Mouse (Mus musculus): Measurements from ENCODE around the gene Amigo2. TPM values are rescaled to one million over a fixed set of nuclear protein-coding genes. Genes with fewer than 3 reads are reported as not detected.

The Amigo2 gene
- total and polyA plus RNA-seq, 3 experiments, result 0.16 TPM; not detected in 2

- Histone ChIP-seq H3K9me3 (replicated peaks) (peaks cover 70% of the 10 kb centered on the region), H3K27me3 (ENCODE audit: insufficient read depth, low read length) (no peaks in the 10 kb centered on the region; the same call in 1 of the 2 replicates), H3K4me1 (ENCODE audit: insufficient read depth, low read depth, low read length) (no peaks in the 10 kb centered on the region), H3K4me3 (ENCODE audit: low read depth, low read length) (no peak overlapping the region), H3K36me3 (replicated peaks) (no peaks in the 10 kb centered on the region)
- ATAC-seq (ENCODE audit: extremely low read depth, insufficient number of reproducible peaks, low FRiP score, poor library complexity, severe bottlenecking) (no peak), DNase-seq (ENCODE audit: low spot score) (no peak)
- TF ChIP-seq CTCF (IDR thresholded peaks at IDR 0.05; ENCODE audit: low read depth, low read length) (no peak), TAL1 (conservative IDR thresholded peaks at IDR 0.05; ENCODE audit: low read depth, low read length) (no peak), GATA2 (IDR thresholded peaks at IDR 0.05; ENCODE audit: borderline replicate concordance, low read depth, low read length) (no peak), POLR2AphosphoS5 (IDR thresholded peaks at IDR 0.05; ENCODE audit: insufficient replicate concordance, low read depth, low read length) (no peak), GATA1 (IDR thresholded peaks at IDR 0.05; ENCODE audit: borderline replicate concordance, low read length) (no peak)
Observed at GRCm38 (mm10) chr15:97280776-97281175, 33.7 kb upstream of the Amigo2 start.

- no peaks in the 10 kb centered on the region for H3K4me1 ChIP-seq (ENCODE audit: insufficient read depth, low read depth, low read length)
- peaks cover 68% of the 10 kb centered on the region for H3K9me3 ChIP-seq (replicated peaks)
- DNase-seq (ENCODE audit: low spot score) (no peak), ATAC-seq (ENCODE audit: extremely low read depth, insufficient number of reproducible peaks, low FRiP score, poor library complexity, severe bottlenecking) (no peak)
- H3K4me3 ChIP-seq (ENCODE audit: low read depth, low read length), result no peak overlapping the region
- TF ChIP-seq CTCF (IDR thresholded peaks at IDR 0.05; ENCODE audit: low read depth, low read length) (no peak), TAL1 (conservative IDR thresholded peaks at IDR 0.05; ENCODE audit: low read depth, low read length) (no peak), POLR2AphosphoS5 (IDR thresholded peaks at IDR 0.05; ENCODE audit: insufficient replicate concordance, low read depth, low read length) (no peak), GATA2 (IDR thresholded peaks at IDR 0.05; ENCODE audit: borderline replicate concordance, low read depth, low read length) (no peak), GATA1 (IDR thresholded peaks at IDR 0.05; ENCODE audit: borderline replicate concordance, low read length) (no peak)
- H3K27me3 ChIP-seq (ENCODE audit: insufficient read depth, low read length), result no peaks in the 10 kb centered on the region; the same call in 1 of the 2 replicates
- H3K36me3 ChIP-seq (replicated peaks), result no peaks in the 10 kb centered on the region
Observed at GRCm38 (mm10) chr15:97280131-97280530, 33.0 kb upstream of the Amigo2 start.

GRCm38 (mm10) chr15:97278340-97278948, 31.4 kb upstream of the Amigo2 start:
- DNase-seq (ENCODE audit: low spot score) (no peak), ATAC-seq (ENCODE audit: extremely low read depth, insufficient number of reproducible peaks, low FRiP score, poor library complexity, severe bottlenecking) (no peak)
- Histone ChIP-seq H3K4me1 (ENCODE audit: insufficient read depth, low read depth, low read length) (no peaks in the 10 kb centered on the region), H3K9me3 (replicated peaks) (peaks cover 71% of the 10 kb centered on the region), H3K36me3 (replicated peaks) (no peaks in the 10 kb centered on the region), H3K4me3 (ENCODE audit: low read depth, low read length) (no peak overlapping the region), H3K27me3 (ENCODE audit: insufficient read depth, low read length) (no peaks in the 10 kb centered on the region; the same call in 1 of the 2 replicates)
- TF ChIP-seq TAL1 (conservative IDR thresholded peaks at IDR 0.05; ENCODE audit: low read depth, low read length), result no peak
- TF ChIP-seq POLR2AphosphoS5 (IDR thresholded peaks at IDR 0.05; ENCODE audit: insufficient replicate concordance, low read depth, low read length), result no peak
- TF ChIP-seq CTCF (IDR thresholded peaks at IDR 0.05; ENCODE audit: low read depth, low read length), result no peak
- TF ChIP-seq GATA2 (IDR thresholded peaks at IDR 0.05; ENCODE audit: borderline replicate concordance, low read depth, low read length), result no peak
- no peak for TF ChIP-seq GATA1 (IDR thresholded peaks at IDR 0.05; ENCODE audit: borderline replicate concordance, low read length)

GRCm38 (mm10) chr15:97277328-97277727, 30.2 kb upstream of the Amigo2 start:
- H3K4me3 ChIP-seq (ENCODE audit: low read depth, low read length), result no peak overlapping the region
- no peaks in the 10 kb centered on the region for H3K27me3 ChIP-seq (ENCODE audit: insufficient read depth, low read length)
- no peaks in the 10 kb centered on the region for H3K4me1 ChIP-seq (ENCODE audit: insufficient read depth, low read depth, low read length)
- TF ChIP-seq POLR2AphosphoS5 (IDR thresholded peaks at IDR 0.05; ENCODE audit: insufficient replicate concordance, low read depth, low read length) (no peak), CTCF (IDR thresholded peaks at IDR 0.05; ENCODE audit: low read depth, low read length) (no peak), GATA1 (IDR thresholded peaks at IDR 0.05; ENCODE audit: borderline replicate concordance, low read length) (no peak), GATA2 (IDR thresholded peaks at IDR 0.05; ENCODE audit: borderline replicate concordance, low read depth, low read length) (no peak)
- no peaks in the 10 kb centered on the region for H3K36me3 ChIP-seq (replicated peaks)
- peaks cover 68% of the 10 kb centered on the region for H3K9me3 ChIP-seq (replicated peaks)
- no peak for ATAC-seq (ENCODE audit: extremely low read depth, insufficient number of reproducible peaks, low FRiP score, poor library complexity, severe bottlenecking)
- no peak for DNase-seq (ENCODE audit: low spot score)

- H3K4me3 ChIP-seq (ENCODE audit: low read depth, low read length), result no peak overlapping the region
- H3K9me3 ChIP-seq (replicated peaks), result peaks cover 67% of the 10 kb centered on the region
- no peaks in the 10 kb centered on the region for H3K27me3 ChIP-seq (ENCODE audit: insufficient read depth, low read length)
- no peaks in the 10 kb centered on the region for H3K4me1 ChIP-seq (ENCODE audit: insufficient read depth, low read depth, low read length)
- TF ChIP-seq GATA1 (IDR thresholded peaks at IDR 0.05; ENCODE audit: borderline replicate concordance, low read length) (no peak), TAL1 (conservative IDR thresholded peaks at IDR 0.05; ENCODE audit: low read depth, low read length) (no peak), POLR2AphosphoS5 (IDR thresholded peaks at IDR 0.05; ENCODE audit: insufficient replicate concordance, low read depth, low read length) (no peak), GATA2 (IDR thresholded peaks at IDR 0.05; ENCODE audit: borderline replicate concordance, low read depth, low read length) (no peak), CTCF (IDR thresholded peaks at IDR 0.05; ENCODE audit: low read depth, low read length) (no peak)
- ATAC-seq (ENCODE audit: extremely low read depth, insufficient number of reproducible peaks, low FRiP score, poor library complexity, severe bottlenecking) (no peak), DNase-seq (ENCODE audit: low spot score) (no peak)
- no peaks in the 10 kb centered on the region for H3K36me3 ChIP-seq (replicated peaks)
Observed at GRCm38 (mm10) chr15:97276660-97277153, 29.6 kb upstream of the Amigo2 start.

GRCm38 (mm10) chr15:97275626-97276395, 28.7 kb upstream of the Amigo2 start:
- DNase-seq (ENCODE audit: low spot score), result no peak
- peaks cover 63% of the 10 kb centered on the region for H3K9me3 ChIP-seq (replicated peaks)
- H3K27me3 ChIP-seq (ENCODE audit: insufficient read depth, low read length), result no peaks in the 10 kb centered on the region
- no peaks in the 10 kb centered on the region for H3K36me3 ChIP-seq (replicated peaks)
- H3K4me3 ChIP-seq (ENCODE audit: low read depth, low read length), result no peak overlapping the region
- H3K4me1 ChIP-seq (ENCODE audit: insufficient read depth, low read depth, low read length), result no peaks in the 10 kb centered on the region
- ATAC-seq (ENCODE audit: extremely low read depth, insufficient number of reproducible peaks, low FRiP score, poor library complexity, severe bottlenecking), result no peak
- TF ChIP-seq TAL1 (conservative IDR thresholded peaks at IDR 0.05; ENCODE audit: low read depth, low read length) (no peak), POLR2AphosphoS5 (IDR thresholded peaks at IDR 0.05; ENCODE audit: insufficient replicate concordance, low read depth, low read length) (no peak), GATA1 (IDR thresholded peaks at IDR 0.05; ENCODE audit: borderline replicate concordance, low read length) (no peak)
